Mouse (Mus musculus) brain, embryonic 14.5 days (tissue): ENCODE data around the gene Cux1.

ENCODE experiments used
- CTCF ChIP-seq: fragments of 200-500 bp; IDR thresholded peaks from 2 replicates; pipeline ENCODE4 v1.5.1; 2012; ENCODE audit warnings: inconsistent platforms, mild to moderate bottlenecking, moderate library complexity, borderline replicate concordance; ENCODE audit not compliant: insufficient read depth, insufficient read length; ENCODE audit errors: extremely low read depth
- POLR2A ChIP-seq: fragments of 200-500 bp; IDR thresholded peaks from 2 replicates; pipeline ENCODE4 v1.6.1; 2012; ENCODE audit warnings: mild to moderate bottlenecking, inconsistent platforms, borderline replicate concordance; ENCODE audit not compliant: poor library complexity, insufficient read depth, insufficient read length, severe bottlenecking; ENCODE audit errors: extremely low read depth

DNA sequence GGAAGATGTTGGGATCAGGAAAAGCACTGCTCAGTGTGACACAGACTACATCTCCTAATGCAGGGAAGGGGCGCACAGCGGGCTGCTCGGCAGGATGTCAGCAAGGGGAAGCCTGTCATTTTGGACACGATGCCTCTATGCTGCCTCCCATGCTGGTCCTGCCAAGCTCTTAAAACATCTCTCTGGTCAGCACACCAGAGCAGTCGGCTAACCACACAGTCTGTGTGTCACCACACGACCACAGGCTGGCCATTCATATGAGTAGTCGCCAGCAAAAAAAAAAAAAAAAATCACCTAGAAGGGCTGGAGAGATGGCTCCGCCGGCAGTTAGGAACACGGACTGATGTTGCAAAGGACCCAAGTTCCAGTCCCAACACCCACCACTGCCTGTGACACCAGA, 10.9 kb upstream of the Cux1 start:
- TF ChIP-seq CTCF (no peak), POLR2A (no peak)
